Mouse (Mus musculus) hindbrain, embryonic 10.5 days (tissue): ENCODE data around the gene Ldb3. TPM values are rescaled to one million over a fixed set of nuclear protein-coding genes. Genes with fewer than 3 reads are reported as not detected.
A peak's percentile ranks its signal among the peaks of the same experiment; 100 is the strongest.

ENCODE experiments used
- DNase-seq: peaks from one replicate; pipeline ENCODE4 v3.0.0-alpha.2; 2017; ENCODE audit warnings: low spot score
- H3K27ac ChIP-seq: fragments of 300-500 bp; sonication (generic); 2 replicates; pipeline ENCODE4 v1.5.1; 2016; ENCODE audit warnings: mild to moderate bottlenecking, moderate library complexity
- H3K27me3 ChIP-seq: fragments of 300-500 bp; sonication (generic); 2 replicates; pipeline ENCODE4 v1.6.1; 2016; ENCODE audit warnings: mild to moderate bottlenecking; ENCODE audit not compliant: poor library complexity, insufficient read depth, severe bottlenecking
- H3K36me3 ChIP-seq: fragments of 300-500 bp; sonication (generic); 2 replicates; pipeline ENCODE4 v1.6.1; 2016; ENCODE audit warnings: mild to moderate bottlenecking, moderate library complexity
- H3K4me1 ChIP-seq: fragments of 300-500 bp; sonication (generic); replicated peaks from 2 replicates; pipeline ENCODE4 v1.6.1; 2016; ENCODE audit warnings: mild to moderate bottlenecking
- H3K4me3 ChIP-seq: fragments of 300-500 bp; sonication (generic); 2 replicates; pipeline ENCODE4 v1.5.1; 2016; ENCODE audit warnings: mild to moderate bottlenecking, moderate library complexity
- H3K9me3 ChIP-seq: fragments of 300-500 bp; sonication (generic); 2 replicates; pipeline ENCODE4 v1.6.1; 2016; ENCODE audit warnings: mild to moderate bottlenecking, moderate library complexity
- WGBS: fragments of 180-500 bp; shearing (Covaris S2); methylation state at CpG from one replicate; pipeline ENCODE4 v1.1.7; 2016; 5-methylcytosine and 5-hydroxymethylcytosine counted together
- polyA plus RNA-seq: library from polyadenylated mRNA; unstranded; fragments of >200 nt; fragmentation: Nextera tagmentation; extraction: Ambion mirVana; gene quantifications from 2 replicates; pipeline ENCODE4 v1.2.1, GENCODE M21; 2016

Gene Ldb3
- polyA plus RNA-seq, 1 experiment from 2014 or later, result 0.09 TPM

GRCm38 (mm10) chr14:34614551-34614950 lies 26.1 kb upstream of the Ldb3 start:
- 8% methylated on average over 15 of the region's 15 CpGs for WGBS
- Histone ChIP-seq H3K27ac (peak overlapping the region; percentile 23; the same call in 1 of the 2 replicates), H3K4me1 (peaks cover 10% of the 10 kb centered on the region), H3K36me3 (no peaks in the 10 kb centered on the region), H3K27me3 (peaks cover 52% of the 10 kb centered on the region), H3K4me3 (peak overlapping the region; percentile 38), H3K9me3 (no peaks in the 10 kb centered on the region)
- DNase-seq, result no peak

- peaks cover 10% of the 10 kb centered on the region for H3K4me1 ChIP-seq
- peaks cover 48% of the 10 kb centered on the region for H3K27me3 ChIP-seq
- no peak for DNase-seq
- no peak overlapping the region for H3K4me3 ChIP-seq
- 61% methylated on average over 6 of the region's 6 CpGs for WGBS
- H3K36me3 ChIP-seq, result no peaks in the 10 kb centered on the region
- no peaks in the 10 kb centered on the region for H3K9me3 ChIP-seq
- H3K27ac ChIP-seq, result no peak overlapping the region
These were observed 25.0 kb upstream of the Ldb3 start for GRCm38 (mm10) chr14:34613523-34613922.

GRCm38 (mm10) chr14:34612222-34612621 lies 23.7 kb upstream of the Ldb3 start:
- DNase-seq, result no peak
- no peaks in the 10 kb centered on the region for H3K9me3 ChIP-seq
- H3K36me3 ChIP-seq, result no peaks in the 10 kb centered on the region
- peaks cover 46% of the 10 kb centered on the region for H3K27me3 ChIP-seq
- H3K4me1 ChIP-seq, result peaks cover 14% of the 10 kb centered on the region
- H3K27ac ChIP-seq, result no peak overlapping the region
- 44% methylated on average over 4 of the region's 4 CpGs for WGBS
- H3K4me3 ChIP-seq, result no peak overlapping the region

GRCm38 (mm10) chr14:34611591-34611990 lies 23.1 kb upstream of the Ldb3 start:
- H3K4me1 ChIP-seq, result peaks cover 15% of the 10 kb centered on the region
- no peak overlapping the region for H3K27ac ChIP-seq
- no peak for DNase-seq
- 87% methylated on average over 4 of the region's 4 CpGs for WGBS
- no peak overlapping the region for H3K4me3 ChIP-seq
- no peaks in the 10 kb centered on the region for H3K36me3 ChIP-seq
- peaks cover 47% of the 10 kb centered on the region for H3K27me3 ChIP-seq
- H3K9me3 ChIP-seq, result no peaks in the 10 kb centered on the region

- DNase-seq, result no peak
- Histone ChIP-seq H3K4me1 (0 out of 2 replicates have a peak, but pooled peaks cover 5% of the 10 kb centered on the region), H3K27me3 (no peaks in the 10 kb centered on the region), H3K9me3 (no peaks in the 10 kb centered on the region), H3K36me3 (no peaks in the 10 kb centered on the region), H3K27ac (no peak overlapping the region), H3K4me3 (no peak overlapping the region)
- WGBS, result 95% methylated on average over 7 of the region's 7 CpGs
These were observed 13.4 kb upstream of the Ldb3 start for GRCm38 (mm10) chr14:34601910-34602309.

GRCm38 (mm10) chr14:34599941-34600340 lies 11.5 kb upstream of the Ldb3 start, which contains the start of gene Opn4:
Gene Opn4, minus strand, starts transcription at chr14:34600142.
- no peak within 1 kb of the TSS for H3K27ac ChIP-seq
- H3K27me3 ChIP-seq, result no peaks in the 10 kb centered on the region
- H3K4me3 ChIP-seq, result no peak within 1 kb of the TSS
- H3K36me3 ChIP-seq, result no peaks in the 10 kb centered on the region
- no peak for DNase-seq
- 79% methylated on average over 8 of the region's 8 CpGs for WGBS
- no peaks in the 10 kb centered on the region for H3K9me3 ChIP-seq
- 0 out of 2 replicates have a peak, but pooled peaks cover 10% of the 10 kb centered on the region for H3K4me1 ChIP-seq

GRCm38 (mm10) chr14:34595596-34596255 lies 7.2 kb upstream of the Ldb3 start:
- WGBS, result 81% methylated on average over 17 of the region's 17 CpGs
- H3K4me1 ChIP-seq, result peaks cover 20% of the 10 kb centered on the region; the same call in 1 of the 2 replicates
- H3K36me3 ChIP-seq, result no peaks in the 10 kb centered on the region
- H3K27me3 ChIP-seq, result no peaks in the 10 kb centered on the region
- H3K4me3 ChIP-seq, result no peak overlapping the region
- no peaks in the 10 kb centered on the region for H3K9me3 ChIP-seq
- DNase-seq, result no peak
- H3K27ac ChIP-seq, result no peak overlapping the region

GRCm38 (mm10) chr14:34591741-34592535 lies 3.5 kb upstream of the Ldb3 start:
- H3K4me1 ChIP-seq, result peaks cover 25% of the 10 kb centered on the region; the same call in 1 of the 2 replicates
- DNase-seq, result no peak
- H3K4me3 ChIP-seq, result no peak overlapping the region
- H3K27me3 ChIP-seq, result no peaks in the 10 kb centered on the region
- no peak overlapping the region for H3K27ac ChIP-seq
- H3K36me3 ChIP-seq, result no peaks in the 10 kb centered on the region
- no peaks in the 10 kb centered on the region for H3K9me3 ChIP-seq
- WGBS, result 77% methylated on average over 15 of the region's 15 CpGs

GRCm38 (mm10) chr14:34590743-34591675 lies 2.5 kb upstream of the Ldb3 start:
- H3K36me3 ChIP-seq, result no peaks in the 10 kb centered on the region
- no peaks in the 10 kb centered on the region for H3K27me3 ChIP-seq
- no peaks in the 10 kb centered on the region for H3K9me3 ChIP-seq
- no peak for DNase-seq
- peaks cover 20% of the 10 kb centered on the region; the same call in 1 of the 2 replicates for H3K4me1 ChIP-seq
- no peak overlapping the region for H3K27ac ChIP-seq
- 64% methylated on average over 24 of the region's 24 CpGs for WGBS
- H3K4me3 ChIP-seq, result 0 out of 2 replicates have a peak overlapping the region, but pooled peaks have one; percentile 7

GRCm38 (mm10) chr14:34590017-34590570 lies 1.6 kb upstream of the Ldb3 start:
- peaks cover 20% of the 10 kb centered on the region; the same call in 1 of the 2 replicates for H3K4me1 ChIP-seq
- no peak overlapping the region for H3K27ac ChIP-seq
- no peaks in the 10 kb centered on the region for H3K9me3 ChIP-seq
- DNase-seq, result no peak
- 86% methylated on average over 5 of the region's 5 CpGs for WGBS
- H3K27me3 ChIP-seq, result no peaks in the 10 kb centered on the region
- no peaks in the 10 kb centered on the region for H3K36me3 ChIP-seq
- no peak overlapping the region for H3K4me3 ChIP-seq

- Histone ChIP-seq H3K9me3 (no peaks in the 10 kb centered on the region), H3K4me1 (peaks cover 20% of the 10 kb centered on the region; the same call in 1 of the 2 replicates), H3K27ac (no peak overlapping the region), H3K27me3 (no peaks in the 10 kb centered on the region), H3K4me3 (no peak overlapping the region), H3K36me3 (no peaks in the 10 kb centered on the region)
- WGBS, result 90% methylated on average over 8 of the region's 8 CpGs
- no peak for DNase-seq
These were observed 767 bp upstream of the Ldb3 start for GRCm38 (mm10) chr14:34589185-34589713.

GRCm38 (mm10) chr14:34588005-34588404 lies 477 bp downstream of the Ldb3 start:
- H3K9me3 ChIP-seq, result no peaks in the 10 kb centered on the region
- H3K4me1 ChIP-seq, result peaks cover 20% of the 10 kb centered on the region; the same call in 1 of the 2 replicates
- 83% methylated on average over 5 of the region's 5 CpGs for WGBS
- H3K36me3 ChIP-seq, result no peaks in the 10 kb centered on the region
- H3K4me3 ChIP-seq, result no peak overlapping the region
- DNase-seq, result no peak
- no peak overlapping the region for H3K27ac ChIP-seq
- no peaks in the 10 kb centered on the region for H3K27me3 ChIP-seq
